Mouse (Mus musculus) midbrain, embryonic 14.5 days (tissue): ENCODE measurements at regions not wholly inside any gene's neighbourhood (a gene's known extent, or its start where the extent isn't known, plus 50 kb on each side); places are given as distances from the start of the nearest gene placed in this dataset.

Experiments
- ATAC-seq: fragments of 200-750 bp; cut with Nextera tagmentation; 2 replicates; pipeline ENCODE4 v1.8.0; 2017; ENCODE audit warnings: moderate number of reproducible peaks, moderate library complexity; ENCODE audit not compliant: low FRiP score, low TSS enrichment
- DNase-seq: peaks from one replicate; pipeline ENCODE4 v3.0.0-alpha.2; 2015
- H3K27ac ChIP-seq: fragments of 300-500 bp; sonication (generic); replicated peaks from 2 replicates; pipeline ENCODE4 v1.5.1; 2014; ENCODE audit warnings: mild to moderate bottlenecking, low read depth, low read length, moderate library complexity
- H3K27me3 ChIP-seq: fragments of 300-500 bp; sonication (generic); 2 replicates; pipeline ENCODE4 v1.6.1; 2014; ENCODE audit warnings: low read length, control low read depth, mixed read lengths; ENCODE audit not compliant: control insufficient read depth, insufficient read depth
- H3K36me3 ChIP-seq: fragments of 300-500 bp; sonication (generic); 2 replicates; pipeline ENCODE4 v1.6.1; 2014; ENCODE audit warnings: low read length, control low read depth; ENCODE audit not compliant: control insufficient read depth, insufficient read depth
- H3K4me1 ChIP-seq: fragments of 300-500 bp; sonication (generic); 2 replicates; pipeline ENCODE4 v1.6.1; 2014; ENCODE audit warnings: mild to moderate bottlenecking, antibody characterized with exemption, low read length, control low read depth; ENCODE audit not compliant: control insufficient read depth, insufficient read depth
- H3K4me2 ChIP-seq: fragments of 300-500 bp; sonication (generic); 2 replicates; pipeline ENCODE4 v1.6.1; 2014; ENCODE audit warnings: mild to moderate bottlenecking, low read length, moderate library complexity
- H3K4me3 ChIP-seq: fragments of 300-500 bp; sonication (generic); replicated peaks from 2 replicates; pipeline ENCODE4 v1.5.1; 2014; ENCODE audit warnings: low read depth, low read length
- H3K9ac ChIP-seq: fragments of 300-500 bp; sonication (generic); replicated peaks from 2 replicates; pipeline ENCODE4 v1.6.1; 2014; ENCODE audit warnings: mild to moderate bottlenecking, low read length, moderate library complexity
- H3K9me3 ChIP-seq: fragments of 300-500 bp; sonication (generic); 2 replicates; pipeline ENCODE4 v1.6.1; 2016; ENCODE audit warnings: low read length, control low read depth, mixed read lengths; ENCODE audit not compliant: control insufficient read depth
- WGBS: fragments of 180-500 bp; shearing (Covaris S2); extraction: QIAGEN DNeasy Blood & Tissue Kit; methylation state at CpG from one replicate; pipeline ENCODE4 v1.1.7; 2014; 5-methylcytosine and 5-hydroxymethylcytosine counted together

DNA sequence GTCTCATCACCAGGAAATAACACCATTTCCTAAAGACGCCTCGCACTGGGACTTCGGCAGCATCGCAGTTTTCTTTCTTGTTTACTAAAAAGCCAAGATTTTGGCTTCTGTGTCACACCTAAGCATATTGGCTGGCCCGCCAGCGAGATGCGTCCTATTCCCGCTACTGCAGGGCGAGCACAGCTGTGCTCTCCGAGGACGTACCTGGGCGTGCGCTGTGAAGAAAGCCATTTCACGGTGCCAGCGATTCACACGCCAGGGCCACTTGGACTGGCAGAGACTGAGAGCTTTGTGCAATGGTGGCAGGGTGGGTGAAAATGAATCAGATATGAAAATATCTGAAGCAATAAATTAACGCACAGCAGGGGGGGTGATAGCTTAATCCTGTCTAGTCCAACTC is 310.1 kb upstream of the Mgmt start:
- H3K9ac ChIP-seq = no peak overlapping the region

DNA sequence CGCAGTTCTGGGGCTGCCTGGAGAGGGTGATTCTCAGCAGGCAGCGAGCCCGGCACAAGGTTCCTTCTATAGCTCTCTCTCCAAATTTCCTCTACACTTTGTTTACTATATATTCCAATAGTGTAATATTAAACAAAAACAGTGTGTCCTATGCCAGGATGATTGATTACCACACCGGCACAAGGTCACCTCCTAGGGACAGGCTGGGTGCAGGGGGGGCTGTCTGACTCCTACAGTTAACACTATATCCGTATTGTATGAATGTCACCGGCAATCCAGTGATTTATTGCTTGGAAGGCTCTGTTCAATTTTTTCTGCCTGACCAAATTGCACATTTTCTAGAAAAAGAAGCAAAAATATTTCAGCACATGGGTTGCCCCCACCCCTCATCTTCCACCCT is 305.9 kb upstream of the Mgmt start:
- Histone ChIP-seq H3K4me3 (no peak overlapping the region), H3K4me2 (no peak overlapping the region), H3K27ac (no peak overlapping the region), H3K9me3 (no peaks in the 10 kb centered on the region), H3K36me3 (no peaks in the 10 kb centered on the region), H3K9ac (no peak overlapping the region), H3K27me3 (no peaks in the 10 kb centered on the region; the same call in 1 of the 2 replicates), H3K4me1 (peaks cover 13% of the 10 kb centered on the region)
- 88% methylated on average over 6 of the region's 6 CpGs for WGBS
- DNase-seq (no peak), ATAC-seq (no peak)

More for the DNA sequence above, 310.1 kb upstream of the Mgmt start:
- no peak overlapping the region for H3K27ac ChIP-seq
- H3K27me3 ChIP-seq = no peaks in the 10 kb centered on the region; the same call in 1 of the 2 replicates
- no peaks in the 10 kb centered on the region for H3K9me3 ChIP-seq
- H3K36me3 ChIP-seq = no peaks in the 10 kb centered on the region
- ATAC-seq (no peak), DNase-seq (peak; percentile 50)
- no peak overlapping the region; the same call in 1 of the 2 replicates for H3K4me2 ChIP-seq
- H3K4me3 ChIP-seq = no peak overlapping the region
- 65% methylated on average over 17 of the region's 17 CpGs for WGBS
- peaks cover 13% of the 10 kb centered on the region for H3K4me1 ChIP-seq

DNA sequence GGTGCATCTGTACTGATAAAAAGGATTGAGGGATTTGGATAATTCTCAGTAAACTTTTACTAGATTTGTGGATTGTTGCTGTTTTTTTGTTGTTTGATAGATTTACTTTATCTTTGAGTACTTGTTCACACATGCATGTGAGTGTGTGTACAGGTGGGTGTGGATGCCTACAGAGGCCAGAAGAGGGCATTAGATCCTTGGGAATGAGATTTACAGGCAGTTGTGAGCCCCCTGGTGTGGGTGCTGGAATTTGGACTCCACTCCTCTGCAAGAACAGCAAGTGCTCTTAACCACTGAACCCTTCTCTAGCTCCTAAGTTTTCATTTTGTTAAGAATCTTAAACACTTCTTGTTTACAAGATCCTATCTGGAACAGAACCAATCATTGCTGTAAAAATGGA is 303.5 kb upstream of the Mgmt start:
- Histone ChIP-seq H3K4me3 (no peak overlapping the region), H3K9me3 (no peaks in the 10 kb centered on the region), H3K9ac (no peak overlapping the region), H3K4me1 (peaks cover 6% of the 10 kb centered on the region), H3K36me3 (no peaks in the 10 kb centered on the region), H3K4me2 (no peak overlapping the region), H3K27me3 (no peaks in the 10 kb centered on the region), H3K27ac (no peak overlapping the region)
- DNase-seq (no peak), ATAC-seq (no peak)

DNA sequence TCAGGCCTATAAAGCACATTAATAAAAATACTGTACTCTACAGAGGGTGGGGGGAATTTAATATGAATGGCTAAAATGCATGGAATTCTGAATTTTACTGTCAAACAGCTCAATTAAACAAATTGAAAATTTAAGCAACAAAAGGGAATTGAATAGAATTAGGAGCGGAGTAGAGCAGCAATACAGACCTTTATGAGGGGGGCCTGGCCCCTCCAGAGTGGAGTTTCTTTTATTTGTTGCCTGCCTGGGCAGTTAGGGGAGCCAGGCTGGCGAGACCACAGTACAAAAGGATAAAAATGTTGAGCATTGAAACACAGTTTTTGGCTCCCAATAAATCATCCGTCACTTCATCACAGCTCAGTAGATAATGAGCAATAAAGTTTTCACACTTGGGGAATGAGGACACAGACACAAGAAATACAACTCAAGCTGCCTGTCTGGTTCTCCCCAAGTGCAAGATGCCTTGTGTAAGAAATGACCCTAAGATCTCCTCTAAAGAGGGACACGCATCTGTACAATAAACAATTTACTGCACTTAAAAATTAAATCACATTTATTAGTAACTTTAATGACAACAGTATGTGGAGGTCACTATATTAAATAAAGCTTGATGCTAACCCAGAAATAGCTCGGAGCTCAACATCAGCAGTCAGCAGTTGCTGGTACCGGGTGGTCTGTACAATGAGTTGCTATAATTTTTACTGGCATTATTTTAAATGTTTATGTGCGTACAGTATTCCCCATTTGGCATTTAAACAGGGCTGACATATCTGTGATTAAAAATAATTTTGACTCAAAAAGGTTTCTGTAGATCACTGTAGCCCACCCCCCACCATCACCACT is 286.9 kb upstream of the Mgmt start:
- no peak for ATAC-seq
- H3K4me1 ChIP-seq = no peaks in the 10 kb centered on the region
- no peak overlapping the region for H3K9ac ChIP-seq
- DNase-seq = no peak
- no peaks in the 10 kb centered on the region for H3K36me3 ChIP-seq
- 87% methylated on average over 7 of the region's 7 CpGs for WGBS
- no peaks in the 10 kb centered on the region for H3K9me3 ChIP-seq
- H3K4me3 ChIP-seq = no peak overlapping the region
- no peak overlapping the region for H3K27ac ChIP-seq
- no peaks in the 10 kb centered on the region for H3K27me3 ChIP-seq
- no peak overlapping the region for H3K4me2 ChIP-seq

DNA sequence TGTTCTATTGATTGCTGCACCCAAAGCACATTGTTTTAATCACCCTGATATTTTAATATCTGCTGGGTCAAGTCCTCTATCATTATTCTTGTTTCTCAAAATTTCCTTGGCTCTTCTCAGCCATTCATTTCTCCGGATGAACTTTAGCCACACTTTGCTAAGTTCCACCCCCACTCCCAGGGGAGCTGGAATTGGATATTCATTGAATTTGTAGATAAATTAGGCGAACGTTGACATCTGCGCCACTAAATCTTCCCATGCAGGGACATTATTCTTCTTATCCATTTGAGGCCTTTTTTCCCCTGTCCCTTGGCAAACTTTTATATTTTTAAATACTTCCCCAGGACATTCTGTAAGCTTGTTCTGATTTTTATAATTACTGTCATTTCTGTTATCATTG is 280.9 kb upstream of the Mgmt start:
- H3K9me3 ChIP-seq = no peaks in the 10 kb centered on the region
- WGBS = 47% methylated on average over 4 of the region's 4 CpGs
- no peak overlapping the region for H3K9ac ChIP-seq
- DNase-seq (peak; percentile 38), ATAC-seq (no peak)
- no peak overlapping the region for H3K4me3 ChIP-seq
- no peaks in the 10 kb centered on the region for H3K36me3 ChIP-seq
- no peaks in the 10 kb centered on the region for H3K27me3 ChIP-seq
- H3K4me1 ChIP-seq = no peaks in the 10 kb centered on the region
- H3K27ac ChIP-seq = no peak overlapping the region
- H3K4me2 ChIP-seq = no peak overlapping the region

DNA sequence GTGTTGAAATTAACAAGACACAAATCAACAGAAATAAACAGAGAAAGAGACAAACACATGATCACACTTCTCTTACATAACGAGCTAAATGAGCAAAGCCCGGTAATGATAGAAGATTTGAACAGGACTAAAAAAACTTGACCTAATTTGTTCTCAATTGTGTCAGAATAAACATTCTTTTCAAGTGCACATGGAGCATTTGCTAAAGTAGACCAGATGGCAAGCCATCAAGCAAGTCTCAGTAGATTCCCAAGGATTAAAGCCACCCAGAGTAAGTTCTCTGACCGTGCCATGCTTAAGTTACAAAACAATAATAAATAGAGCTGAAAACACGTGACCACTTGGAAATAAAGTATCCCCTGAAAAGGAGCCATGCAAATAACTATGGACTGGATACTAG is 269.9 kb upstream of the Mgmt start:
- ATAC-seq = no peak
- Histone ChIP-seq H3K4me2 (no peak overlapping the region), H3K36me3 (no peaks in the 10 kb centered on the region), H3K27me3 (no peaks in the 10 kb centered on the region), H3K4me1 (no peaks in the 10 kb centered on the region), H3K9me3 (no peaks in the 10 kb centered on the region), H3K4me3 (no peak overlapping the region), H3K27ac (no peak overlapping the region), H3K9ac (no peak overlapping the region)
- WGBS = 62% methylated on average over 4 of the region's 4 CpGs
- DNase-seq = no peak

DNA sequence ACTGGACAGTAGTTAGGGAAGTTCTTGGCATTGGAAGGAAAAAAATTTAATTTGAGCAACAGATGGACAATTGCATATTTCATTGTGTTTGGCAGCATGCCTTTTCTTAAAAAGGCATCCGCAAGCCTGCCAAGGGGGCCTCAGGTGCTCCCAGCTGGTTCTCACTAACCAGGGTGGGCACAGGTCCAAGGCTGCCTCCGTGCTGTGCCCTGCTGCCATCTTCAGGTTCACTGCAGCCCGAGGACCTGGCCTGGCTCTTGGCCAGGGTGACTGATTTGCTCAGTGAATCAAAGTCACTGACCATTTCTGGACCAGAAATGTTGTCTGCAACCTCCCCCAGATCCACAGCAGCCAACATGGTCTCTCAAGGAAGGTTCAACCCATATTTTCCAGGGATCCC is 263.3 kb upstream of the Mgmt start:
- Histone ChIP-seq H3K9ac (no peak overlapping the region), H3K27me3 (no peaks in the 10 kb centered on the region), H3K4me2 (no peak overlapping the region), H3K27ac (no peak overlapping the region), H3K36me3 (no peaks in the 10 kb centered on the region), H3K4me3 (no peak overlapping the region), H3K4me1 (no peaks in the 10 kb centered on the region), H3K9me3 (no peaks in the 10 kb centered on the region)
- no peak for ATAC-seq
- WGBS = 69% methylated on average over 3 of the region's 3 CpGs
- peak; percentile 62 for DNase-seq

DNA sequence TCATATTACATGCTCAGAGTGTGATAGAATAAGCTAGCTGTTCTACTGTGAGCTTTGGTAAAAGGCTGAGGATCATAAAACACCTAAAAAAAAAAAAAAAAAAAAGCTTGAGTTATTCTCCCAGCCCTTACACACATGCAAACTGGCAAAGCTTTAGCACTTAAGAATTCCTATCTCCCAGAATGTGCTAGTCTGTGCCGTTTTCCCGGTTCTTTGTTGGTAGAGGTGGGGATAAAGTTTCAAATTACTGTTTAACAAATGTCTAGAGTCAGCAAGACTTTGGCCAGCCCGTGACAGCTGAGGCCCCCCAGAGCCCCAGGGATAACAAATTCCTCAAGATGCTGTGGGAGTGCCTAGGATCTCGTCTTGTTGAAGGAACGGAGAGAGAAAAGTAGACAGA is 254.3 kb upstream of the Mgmt start:
- Histone ChIP-seq H3K9me3 (no peaks in the 10 kb centered on the region), H3K27me3 (no peaks in the 10 kb centered on the region), H3K36me3 (no peaks in the 10 kb centered on the region), H3K4me3 (no peak overlapping the region), H3K4me1 (no peaks in the 10 kb centered on the region), H3K27ac (no peak overlapping the region), H3K9ac (no peak overlapping the region), H3K4me2 (no peak overlapping the region)
- WGBS = 43% methylated on average over 5 of the region's 5 CpGs
- ATAC-seq (no peak), DNase-seq (no peak)

DNA sequence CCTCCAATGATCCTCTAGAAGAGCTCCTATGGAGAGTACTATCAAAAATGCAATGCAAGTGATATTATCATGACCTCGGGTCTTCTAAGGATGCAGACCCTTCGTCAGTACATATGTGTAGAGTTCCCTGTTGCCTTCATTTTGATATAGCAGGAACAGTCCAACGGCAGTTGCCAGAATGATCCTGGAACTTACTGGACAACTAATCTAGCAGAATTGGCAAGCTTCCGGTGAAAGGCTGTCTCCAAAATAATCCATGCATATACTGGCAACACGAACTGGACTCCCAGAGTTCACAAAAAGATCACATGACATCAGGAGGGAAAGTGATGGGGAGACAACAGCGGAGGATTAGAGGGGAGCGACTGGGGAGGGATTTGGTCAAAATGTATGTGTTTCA is 253.6 kb upstream of the Mgmt start:
- WGBS = 82% methylated on average over 7 of the region's 7 CpGs
- Histone ChIP-seq H3K4me1 (no peaks in the 10 kb centered on the region), H3K36me3 (no peaks in the 10 kb centered on the region), H3K27me3 (no peaks in the 10 kb centered on the region), H3K4me2 (no peak overlapping the region), H3K9me3 (no peaks in the 10 kb centered on the region), H3K27ac (no peak overlapping the region), H3K9ac (no peak overlapping the region), H3K4me3 (no peak overlapping the region)
- ATAC-seq = no peak
- DNase-seq = no peak
